Mouse (Mus musculus) testis, adult 10 weeks (tissue): Measurements from ENCODE around the gene Gm20517. TPM values are rescaled to one million over a fixed set of nuclear protein-coding genes. Genes with fewer than 3 reads are reported as not detected.

Experiments
- polyA plus RNA-seq: library from polyadenylated mRNA; stranded (reverse); fragments of 350-450 nt; fragmentation: Illumina TruSeq; extraction: RNeasy Lipid Tissue Mini Kit (QIAGEN cat#74804); gene quantifications from one replicate; pipeline ENCODE4 v1.2.3, GENCODE M21; 2014; ENCODE audit warnings: low read depth, low replicate concordance

The Gm20517 gene
- 2.7 TPM for polyA plus RNA-seq

GRCm38 (mm10) chr17:47610849-47611660 is at the start of gene Gm20517, which contains the start of the genes Bysl and Med20:
Gene Gm20517 (plus strand): TSS chr17:47611589.
Gene Bysl (minus strand): TSS chr17:47611492.
Gene Med20 (plus strand): TSS chr17:47611582.

GRCm38 (mm10) chr17:47630678-47631065 is 19.3 kb downstream of the Gm20517 start, which contains the start of gene Usp49:
Gene Usp49 (plus strand): TSS chr17:47630690.

DNA sequence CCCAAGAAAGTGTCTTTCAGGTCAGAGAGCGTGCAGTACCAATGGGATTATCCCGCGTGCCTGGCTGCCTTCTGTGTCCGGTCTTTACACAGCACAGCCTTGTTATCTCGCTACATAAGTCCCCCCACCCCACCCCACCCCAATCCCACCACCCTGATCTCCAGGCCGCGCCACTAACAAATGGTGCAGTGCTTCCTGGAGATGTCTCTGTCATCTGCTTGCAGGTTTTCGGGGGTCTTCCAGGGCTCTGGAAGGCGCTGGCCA is 76.9 kb downstream of the Gm20517 start, which contains the start of gene Tomm6:
TSS of gene Tomm6 (minus strand) at position 43 of the 264 bp plus-strand sequence.

GRCm38 (mm10) chr17:47688608-47689575 is 77.5 kb downstream of the Gm20517 start, which contains the start of gene Frs3:
Gene Frs3 (plus strand): TSS chr17:47689030.

DNA sequence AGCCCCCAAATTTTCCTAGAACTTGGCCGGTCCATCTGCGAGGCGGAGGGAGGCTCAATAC is 82.9 kb downstream of the Gm20517 start, which contains the start of gene Gm21981:
TSS of gene Gm21981 (minus strand) at position 14 of the 61 bp plus-strand sequence.

GRCm38 (mm10) chr17:47694503-47695336 is 83.3 kb downstream of the Gm20517 start, which contains the start of gene Prickle4:
Gene Prickle4 (minus strand): TSS chr17:47694736.

GRCm38 (mm10) chr17:47726566-47726965 is 115.2 kb downstream of the Gm20517 start, which contains the start of gene Pgc:
Gene Pgc (plus strand): TSS chr17:47726842.

Other genes starting within 250 kb of the Gm20517 start
- 35.4 TPM for gene Mrps10, start 242.7 kb upstream of the Gm20517 start, polyA plus RNA-seq
- gene Guca1b, start 226.2 kb upstream of the Gm20517 start, polyA plus RNA-seq = not detected
- not detected for gene Guca1a, start 211.0 kb upstream of the Gm20517 start, polyA plus RNA-seq
- not detected for gene AI661453, start 175.0 kb upstream of the Gm20517 start, polyA plus RNA-seq
- 292 TPM for gene 1700001C19Rik, start 174.2 kb upstream of the Gm20517 start, polyA plus RNA-seq
- gene Taf8, start 109.3 kb upstream of the Gm20517 start, polyA plus RNA-seq = 5.5 TPM
- gene Ccnd3, start 106.5 kb upstream of the Gm20517 start, polyA plus RNA-seq = 7.7 TPM
- 3.9 TPM for gene Bysl, start 97 bp upstream of the Gm20517 start, polyA plus RNA-seq
- gene Med20, start within 50 bp of the Gm20517 start, polyA plus RNA-seq = 9.1 TPM
- gene Usp49, start 19.1 kb downstream of the Gm20517 start, polyA plus RNA-seq = 26.1 TPM
- gene Tomm6, start 76.8 kb downstream of the Gm20517 start, polyA plus RNA-seq = 18.7 TPM
- 2.0 TPM for gene Frs3, start 77.4 kb downstream of the Gm20517 start, polyA plus RNA-seq
- gene Gm21981, start 82.9 kb downstream of the Gm20517 start, polyA plus RNA-seq = not detected
- not detected for gene Prickle4, start 83.1 kb downstream of the Gm20517 start, polyA plus RNA-seq
- gene Pgc, start 115.3 kb downstream of the Gm20517 start, polyA plus RNA-seq = not detected
- gene Tfeb, start 125.4 kb downstream of the Gm20517 start, polyA plus RNA-seq = not detected
- gene Mdfi, start 223.1 kb downstream of the Gm20517 start, polyA plus RNA-seq = not detected